Mouse (Mus musculus) limb, embryonic 15.5 days (tissue): Measurements from ENCODE around the gene Xkr7. TPM values are rescaled to one million over a fixed set of nuclear protein-coding genes. Genes with fewer than 3 reads are reported as not detected.

Source experiments
- ATAC-seq: fragments of 200-750 bp; cut with Nextera tagmentation; 2 replicates; pipeline ENCODE4 v1.8.0; 2017; ENCODE audit warnings: low read depth, moderate TSS enrichment; ENCODE audit not compliant: insufficient number of reproducible peaks, low FRiP score, low TSS enrichment
- H3K27ac ChIP-seq: fragments of 300-500 bp; sonication (generic); 2 replicates; pipeline ENCODE4 v1.5.1; 2015; ENCODE audit warnings: moderate library complexity, mild to moderate bottlenecking, inconsistent platforms
- H3K27me3 ChIP-seq: fragments of 300-500 bp; sonication (generic); 2 replicates; pipeline ENCODE4 v1.6.1; 2015; ENCODE audit warnings: inconsistent platforms
- H3K36me3 ChIP-seq: fragments of 300-500 bp; sonication (generic); 2 replicates; pipeline ENCODE4 v1.6.1; 2015; ENCODE audit warnings: inconsistent platforms
- H3K4me1 ChIP-seq: fragments of 300-500 bp; sonication (generic); 2 replicates; pipeline ENCODE4 v1.6.1; 2015; ENCODE audit warnings: inconsistent platforms
- H3K4me2 ChIP-seq: fragments of 300-500 bp; sonication (generic); 2 replicates; pipeline ENCODE4 v1.6.1; 2015; ENCODE audit warnings: mild to moderate bottlenecking, inconsistent platforms
- H3K4me3 ChIP-seq: fragments of 300-500 bp; sonication (generic); 2 replicates; pipeline ENCODE4 v1.5.1; 2015; ENCODE audit warnings: mild to moderate bottlenecking, inconsistent platforms
- H3K9ac ChIP-seq: fragments of 300-500 bp; sonication (generic); 2 replicates; pipeline ENCODE4 v1.6.1; 2015; ENCODE audit warnings: inconsistent platforms
- H3K9me3 ChIP-seq: fragments of 300-500 bp; sonication (generic); 2 replicates; pipeline ENCODE4 v1.6.1; 2016; ENCODE audit warnings: inconsistent platforms
- WGBS: fragments of 180-500 bp; shearing (Covaris S2); methylation state at CpG from one replicate; pipeline ENCODE4 v1.1.7; 2015; 5-methylcytosine and 5-hydroxymethylcytosine counted together
- polyA plus RNA-seq: library from polyadenylated mRNA; unstranded; fragments of >200 nt; fragmentation: Nextera tagmentation; extraction: Ambion mirVana; gene quantifications from 2 replicates; pipeline ENCODE4 v1.2.1, GENCODE M21; 2015

Gene Xkr7
- polyA plus RNA-seq, result not detected in 2 replicates

DNA sequence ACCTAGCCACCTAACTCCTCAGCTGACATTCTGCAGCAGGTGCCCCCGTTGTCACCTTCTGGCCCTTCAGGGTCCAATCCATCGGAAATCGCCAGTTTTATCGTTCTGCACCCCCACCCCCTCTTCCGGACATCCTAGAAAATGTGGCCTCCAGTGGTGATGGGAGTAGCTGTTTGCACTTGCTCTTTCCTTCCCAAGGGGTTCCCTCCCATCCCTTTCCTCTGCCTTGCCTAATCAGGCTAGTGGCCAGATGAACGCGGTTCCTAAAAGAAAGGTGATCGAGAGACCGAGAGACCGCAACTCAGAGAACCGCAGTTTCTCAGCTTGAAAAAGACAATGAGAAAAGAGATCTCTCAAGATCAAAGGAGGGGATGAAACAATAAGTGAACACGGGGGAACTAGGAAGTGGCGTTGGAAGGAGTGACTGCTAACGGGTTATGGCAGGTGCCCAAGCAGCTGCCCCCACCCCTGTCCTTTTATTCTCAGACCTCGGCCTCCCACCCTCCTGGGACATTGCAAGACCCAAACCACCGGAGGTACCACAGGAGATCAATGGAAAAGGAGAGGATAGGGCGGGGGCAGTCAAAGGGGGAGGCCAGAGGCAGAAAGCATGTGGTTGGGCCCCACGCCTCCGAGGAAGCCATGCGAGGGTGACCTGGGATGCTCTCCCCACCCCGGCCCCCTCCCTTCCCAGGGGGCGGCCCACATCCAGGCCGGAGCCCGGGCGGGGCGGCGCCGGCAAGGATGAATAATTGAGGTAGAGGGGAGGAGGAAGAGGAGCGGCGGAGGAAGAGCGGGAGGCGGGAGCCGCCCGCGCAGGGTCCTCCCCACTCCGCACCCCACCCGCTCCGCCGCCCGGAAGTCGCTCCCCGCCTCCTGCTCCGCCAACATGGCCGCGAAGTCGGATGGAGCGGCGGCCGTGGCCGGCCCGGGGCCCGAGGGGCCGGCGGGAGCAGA, at the start of gene Xkr7:
Xkr7 (plus strand) TSS at position 727 of the 957 bp plus-strand sequence.
- ATAC-seq, result 0 out of 2 replicates have a peak, but pooled peaks have one; percentile 19
- Histone ChIP-seq H3K36me3 (no peaks in the 10 kb centered on the region), H3K9me3 (no peaks in the 10 kb centered on the region), H3K27me3 (peaks cover 66% of the 10 kb centered on the region), H3K27ac (no peak within 1 kb of the TSS), H3K9ac (no peak within 1 kb of the TSS), H3K4me1 (peaks cover 10% of the 10 kb centered on the region), H3K4me2 (peak within 1 kb of the TSS; percentile 76), H3K4me3 (peak within 1 kb of the TSS; percentile 40)
- WGBS, result 2% methylated on average over 48 of the region's 54 CpGs

DNA sequence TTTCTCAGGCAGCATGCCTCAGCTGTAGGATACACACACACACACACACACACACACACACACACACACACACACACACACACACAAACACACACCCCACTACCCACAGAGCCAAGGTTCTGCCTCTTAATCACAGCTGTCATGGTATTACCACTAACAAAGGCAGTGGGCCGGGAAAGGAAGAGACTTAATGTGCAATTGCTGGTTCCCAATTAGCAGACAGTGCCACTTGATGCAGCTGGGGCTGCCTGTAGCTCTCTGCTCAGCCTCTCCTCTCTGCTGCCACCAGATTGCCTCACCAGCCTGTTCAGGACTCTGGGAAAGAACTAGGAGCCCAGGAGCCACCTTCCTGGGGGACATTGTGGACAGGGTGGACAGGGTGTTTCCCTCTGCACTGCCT, 46.1 kb upstream of the Xkr7 start:
- no peaks in the 10 kb centered on the region for H3K4me1 ChIP-seq
- H3K4me3 ChIP-seq, result no peak overlapping the region
- H3K36me3 ChIP-seq, result no peaks in the 10 kb centered on the region
- no peak for ATAC-seq
- WGBS, result 27% methylated on average over 1 of the region's 1 CpGs
- H3K9ac ChIP-seq, result no peak overlapping the region
- no peak overlapping the region for H3K4me2 ChIP-seq
- no peaks in the 10 kb centered on the region for H3K9me3 ChIP-seq
- no peaks in the 10 kb centered on the region for H3K27me3 ChIP-seq
- H3K27ac ChIP-seq, result no peak overlapping the region

DNA sequence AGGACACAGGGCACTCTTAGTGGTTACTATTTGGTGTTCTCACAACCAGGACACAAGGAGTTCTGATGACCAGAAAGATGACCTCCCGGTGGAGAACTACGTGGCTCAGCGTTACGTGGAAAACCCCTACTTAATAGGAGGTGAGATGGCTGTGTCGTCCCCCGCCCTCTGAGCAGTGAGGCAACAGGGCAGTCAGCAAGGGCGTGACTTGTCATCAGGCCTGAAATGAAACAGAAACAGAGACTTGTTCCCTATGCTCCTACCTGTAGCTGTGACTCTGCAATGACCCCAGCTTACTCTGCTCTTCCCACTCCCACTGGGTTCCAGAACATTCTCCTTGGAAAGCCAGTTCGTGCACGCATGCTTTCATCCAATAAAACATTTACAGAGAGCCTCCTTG, 40.1 kb upstream of the Xkr7 start:
- Histone ChIP-seq H3K36me3 (no peaks in the 10 kb centered on the region), H3K27me3 (no peaks in the 10 kb centered on the region), H3K4me2 (no peak overlapping the region), H3K9me3 (no peaks in the 10 kb centered on the region), H3K4me1 (no peaks in the 10 kb centered on the region), H3K9ac (no peak overlapping the region), H3K4me3 (no peak overlapping the region), H3K27ac (no peak overlapping the region)
- WGBS, result 74% methylated on average over 9 of the region's 9 CpGs
- ATAC-seq, result no peak

DNA sequence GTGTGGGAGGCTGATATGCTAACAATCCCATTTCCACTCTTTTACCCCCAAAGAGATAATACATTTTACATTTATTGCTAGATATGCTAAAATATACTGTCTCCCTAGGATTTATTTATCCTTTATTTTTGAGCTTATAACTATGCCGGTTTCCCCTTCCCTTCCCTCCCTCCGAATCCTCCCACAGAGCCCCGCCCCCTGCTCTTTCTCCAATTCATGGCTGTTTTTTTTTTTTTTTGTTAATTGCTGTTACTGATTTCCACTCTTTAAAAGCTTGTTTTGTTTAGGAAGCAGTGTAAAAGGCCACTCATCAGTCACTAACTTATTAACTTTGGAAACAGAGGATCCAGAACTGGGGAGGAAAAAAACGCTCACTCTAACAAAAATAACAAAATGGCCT, 34.6 kb upstream of the Xkr7 start:
- 65% methylated on average over 4 of the region's 4 CpGs for WGBS
- no peak for ATAC-seq

DNA sequence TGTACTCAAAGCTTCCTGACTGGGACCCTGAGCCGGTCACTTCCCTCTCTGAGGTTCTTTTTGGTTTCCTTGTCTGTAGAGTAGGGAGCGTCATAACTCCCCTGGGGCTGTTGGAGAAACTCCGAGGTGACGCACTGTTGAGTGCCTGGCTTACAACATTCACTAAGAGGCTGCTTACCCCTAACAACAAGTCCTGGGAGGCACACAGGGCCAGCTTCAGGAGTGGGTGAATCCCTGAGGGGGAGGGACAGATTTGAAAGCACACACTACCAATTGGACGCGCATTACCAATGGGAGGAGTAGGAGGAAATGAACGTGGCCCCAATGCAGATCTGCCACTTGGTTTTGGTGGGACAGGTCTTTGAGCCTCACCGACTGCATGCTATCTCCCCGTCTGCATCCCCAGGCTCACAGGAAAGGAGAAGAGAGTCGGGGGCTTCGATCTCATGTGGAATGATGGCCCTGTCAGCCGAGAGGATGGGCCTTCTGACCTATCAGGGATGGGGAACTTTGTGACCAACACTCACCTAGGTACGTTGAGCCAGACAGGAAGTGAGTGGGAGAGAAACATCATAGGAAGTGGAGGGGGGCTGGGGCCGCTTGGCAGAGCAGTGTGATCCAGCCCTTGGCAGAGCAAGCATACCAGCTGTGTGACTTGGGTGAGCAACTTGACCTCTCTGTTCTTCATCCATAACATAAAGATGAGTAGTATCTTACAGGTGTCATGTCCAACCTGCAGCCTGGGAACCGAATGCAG, 29.0 kb upstream of the Xkr7 start:
- Histone ChIP-seq H3K36me3 (peaks cover 15% of the 10 kb centered on the region), H3K4me1 (no peaks in the 10 kb centered on the region)
- 72% methylated on average over 15 of the region's 15 CpGs for WGBS

More for the DNA sequence above, 34.6 kb upstream of the Xkr7 start:
- H3K36me3 ChIP-seq, result no peaks in the 10 kb centered on the region
- no peaks in the 10 kb centered on the region; the same call in 1 of the 2 replicates for H3K27me3 ChIP-seq
- no peaks in the 10 kb centered on the region for H3K9me3 ChIP-seq
- no peaks in the 10 kb centered on the region for H3K4me1 ChIP-seq
- no peak overlapping the region for H3K27ac ChIP-seq
- H3K9ac ChIP-seq, result no peak overlapping the region
- no peak overlapping the region for H3K4me2 ChIP-seq
- H3K4me3 ChIP-seq, result no peak overlapping the region

DNA sequence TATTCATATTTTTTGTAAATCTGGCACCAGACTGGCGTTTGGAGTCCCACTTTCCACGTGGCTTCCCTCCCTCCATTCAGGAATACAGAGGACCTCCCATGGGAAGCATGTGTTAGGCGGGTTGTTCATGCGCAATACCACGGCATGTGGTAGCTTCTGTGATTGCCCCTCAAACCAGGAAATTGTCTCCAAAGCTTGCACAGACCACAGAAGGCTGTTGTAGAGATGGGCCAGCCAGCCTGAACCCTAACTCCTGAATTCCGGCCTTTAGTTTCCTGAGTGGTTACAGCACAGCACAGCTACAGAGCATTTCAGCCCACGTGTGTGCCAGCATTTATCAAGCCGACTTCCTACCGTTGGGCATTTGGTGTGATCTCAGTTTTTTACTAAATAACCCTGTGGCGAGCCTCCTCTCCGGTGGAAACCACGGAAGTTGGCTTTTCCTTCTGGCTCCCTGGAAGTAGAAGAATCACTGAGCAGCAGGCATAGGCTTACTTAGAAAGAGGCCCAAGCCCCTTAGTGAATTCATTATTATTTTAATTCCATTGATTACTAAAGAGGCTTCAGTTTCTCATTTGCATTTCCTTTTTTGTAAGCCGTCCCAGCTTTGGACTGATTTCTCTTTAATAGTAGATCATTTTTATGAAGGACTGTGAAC, 27.8 kb upstream of the Xkr7 start:
- H3K9me3 ChIP-seq, result no peaks in the 10 kb centered on the region
- H3K4me3 ChIP-seq, result no peak overlapping the region
- peaks cover 27% of the 10 kb centered on the region for H3K36me3 ChIP-seq
- WGBS, result 58% methylated on average over 13 of the region's 13 CpGs
- no peak for ATAC-seq
- H3K27ac ChIP-seq, result no peak overlapping the region
- H3K4me1 ChIP-seq, result no peaks in the 10 kb centered on the region
- H3K4me2 ChIP-seq, result no peak overlapping the region
- H3K27me3 ChIP-seq, result no peaks in the 10 kb centered on the region
- H3K9ac ChIP-seq, result no peak overlapping the region

More for the DNA sequence above, 29.0 kb upstream of the Xkr7 start:
- Histone ChIP-seq H3K27me3 (no peaks in the 10 kb centered on the region; the same call in 1 of the 2 replicates), H3K9ac (no peak overlapping the region), H3K27ac (no peak overlapping the region), H3K9me3 (no peaks in the 10 kb centered on the region), H3K4me3 (no peak overlapping the region), H3K4me2 (no peak overlapping the region)
- no peak for ATAC-seq

DNA sequence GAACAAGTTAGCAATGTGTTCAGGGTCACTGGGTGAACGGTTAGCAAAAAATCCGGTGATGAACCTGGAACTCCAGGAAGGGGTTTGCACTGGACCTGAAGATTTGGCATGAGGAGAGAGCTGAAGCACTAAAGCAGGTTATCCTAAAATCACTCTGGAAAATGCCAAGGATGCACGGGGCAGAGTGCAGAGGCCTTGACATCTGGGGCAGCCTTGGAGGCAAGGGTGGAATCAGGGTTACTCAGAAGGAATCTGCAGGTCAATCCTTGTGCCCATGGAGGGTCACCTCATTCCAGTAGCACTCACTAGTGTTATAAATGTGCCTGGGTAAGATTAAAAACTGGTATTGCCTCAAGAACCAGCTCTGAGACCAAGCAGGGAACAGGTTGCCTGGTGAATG, 25.7 kb upstream of the Xkr7 start:
- no peaks in the 10 kb centered on the region for H3K9me3 ChIP-seq
- peaks cover 48% of the 10 kb centered on the region for H3K36me3 ChIP-seq
- no peak for ATAC-seq
- H3K9ac ChIP-seq, result no peak overlapping the region
- H3K4me3 ChIP-seq, result no peak overlapping the region
- H3K27ac ChIP-seq, result no peak overlapping the region
- no peak overlapping the region for H3K4me2 ChIP-seq
- H3K27me3 ChIP-seq, result no peaks in the 10 kb centered on the region
- 91% methylated on average over 3 of the region's 3 CpGs for WGBS
- no peaks in the 10 kb centered on the region for H3K4me1 ChIP-seq

DNA sequence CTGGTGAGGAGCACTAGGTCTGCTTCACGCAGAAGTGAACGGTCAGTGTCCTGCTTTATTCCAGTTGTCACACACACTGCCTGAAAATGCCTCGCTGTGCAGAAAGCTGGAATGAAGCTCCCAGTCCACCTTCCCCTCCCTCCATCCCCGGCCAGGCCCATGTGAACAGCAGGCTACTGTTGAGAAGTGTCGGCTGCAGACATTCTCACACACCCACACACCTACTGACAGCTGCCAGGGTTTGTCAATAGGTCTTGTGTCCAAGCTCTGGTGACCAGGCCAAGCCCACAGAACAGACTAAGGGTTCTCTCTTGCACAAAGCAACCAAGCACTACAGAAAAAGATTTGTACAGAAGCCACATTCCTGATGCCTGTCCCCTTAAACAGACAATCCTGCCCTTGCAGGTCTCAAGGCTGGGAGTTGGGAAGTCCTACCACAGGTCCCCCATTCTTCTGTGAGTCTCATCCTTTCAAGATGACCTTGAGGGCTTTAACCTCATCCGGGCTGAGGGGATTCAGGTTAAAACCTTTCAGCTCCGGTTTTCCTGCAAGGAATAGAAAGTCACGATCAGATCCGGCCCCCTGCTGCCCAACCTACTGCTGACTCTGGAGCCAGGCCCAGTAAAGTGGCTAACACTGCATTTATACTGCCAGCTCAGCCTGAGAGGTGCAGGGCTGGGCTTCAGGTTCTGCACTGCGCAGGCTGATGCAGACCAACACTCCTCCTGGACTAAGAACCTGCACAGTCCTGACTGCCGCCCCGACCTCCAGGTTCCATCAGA, 22.3 kb upstream of the Xkr7 start:
- H3K36me3 ChIP-seq, result peaks cover 73% of the 10 kb centered on the region
- WGBS, result 90% methylated on average over 12 of the region's 12 CpGs
- ATAC-seq, result peak; percentile 70

DNA sequence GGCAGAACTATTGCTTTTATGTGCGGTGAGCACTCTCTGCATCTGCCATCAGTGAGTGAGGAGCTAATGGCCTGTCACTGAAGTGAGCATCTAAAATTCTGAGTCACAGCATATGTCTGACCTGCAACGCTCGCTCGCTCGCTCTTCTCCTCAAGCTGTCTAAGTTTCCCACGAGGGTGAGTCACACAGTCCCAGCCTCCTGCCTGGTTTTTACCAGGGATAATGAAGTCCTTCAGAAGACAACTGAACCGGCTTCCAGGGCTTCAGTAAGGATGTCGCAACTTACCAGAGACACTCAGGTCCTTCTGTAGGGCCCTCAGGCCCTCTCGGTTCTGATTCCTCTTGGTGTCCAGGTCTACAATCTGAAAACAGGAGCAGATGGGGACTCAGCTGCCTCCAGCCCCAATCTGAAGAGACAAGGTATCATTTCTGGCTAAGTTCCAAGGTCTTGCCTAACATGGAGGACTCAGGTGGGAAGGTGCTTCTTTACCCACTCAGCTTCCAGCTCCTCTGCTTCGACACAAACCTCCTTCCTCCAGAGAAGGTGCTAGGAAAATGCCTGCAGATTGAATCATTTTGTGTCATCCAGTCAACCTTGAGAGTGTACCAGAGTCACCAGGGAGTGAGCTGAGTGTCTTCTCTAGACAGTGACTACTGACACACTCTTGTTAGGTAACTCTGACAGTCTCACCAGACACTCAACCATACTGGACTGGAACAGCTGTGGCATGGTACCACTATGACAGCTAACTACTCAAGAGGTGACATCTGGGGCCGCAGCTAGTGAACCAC, 17.7 kb upstream of the Xkr7 start:
- 88% methylated on average over 11 of the region's 11 CpGs for WGBS
- H3K36me3 ChIP-seq, result peaks cover 45% of the 10 kb centered on the region
- peak overlapping the region; percentile 94 for H3K4me3 ChIP-seq
- ATAC-seq, result no peak
- H3K4me1 ChIP-seq, result peaks cover 14% of the 10 kb centered on the region
- H3K9ac ChIP-seq, result peak overlapping the region; percentile 76; the same call in 1 of the 2 replicates
- H3K4me2 ChIP-seq, result peak overlapping the region; percentile 78
- no peak overlapping the region for H3K27ac ChIP-seq
- peaks cover 14% of the 10 kb centered on the region; the same call in 1 of the 2 replicates for H3K27me3 ChIP-seq
- no peaks in the 10 kb centered on the region for H3K9me3 ChIP-seq

More for the DNA sequence above, 22.3 kb upstream of the Xkr7 start:
- Histone ChIP-seq H3K4me3 (no peak overlapping the region), H3K27me3 (no peaks in the 10 kb centered on the region), H3K27ac (no peak overlapping the region), H3K4me1 (peaks cover 7% of the 10 kb centered on the region), H3K9me3 (no peaks in the 10 kb centered on the region), H3K9ac (no peak overlapping the region), H3K4me2 (no peak overlapping the region)

DNA sequence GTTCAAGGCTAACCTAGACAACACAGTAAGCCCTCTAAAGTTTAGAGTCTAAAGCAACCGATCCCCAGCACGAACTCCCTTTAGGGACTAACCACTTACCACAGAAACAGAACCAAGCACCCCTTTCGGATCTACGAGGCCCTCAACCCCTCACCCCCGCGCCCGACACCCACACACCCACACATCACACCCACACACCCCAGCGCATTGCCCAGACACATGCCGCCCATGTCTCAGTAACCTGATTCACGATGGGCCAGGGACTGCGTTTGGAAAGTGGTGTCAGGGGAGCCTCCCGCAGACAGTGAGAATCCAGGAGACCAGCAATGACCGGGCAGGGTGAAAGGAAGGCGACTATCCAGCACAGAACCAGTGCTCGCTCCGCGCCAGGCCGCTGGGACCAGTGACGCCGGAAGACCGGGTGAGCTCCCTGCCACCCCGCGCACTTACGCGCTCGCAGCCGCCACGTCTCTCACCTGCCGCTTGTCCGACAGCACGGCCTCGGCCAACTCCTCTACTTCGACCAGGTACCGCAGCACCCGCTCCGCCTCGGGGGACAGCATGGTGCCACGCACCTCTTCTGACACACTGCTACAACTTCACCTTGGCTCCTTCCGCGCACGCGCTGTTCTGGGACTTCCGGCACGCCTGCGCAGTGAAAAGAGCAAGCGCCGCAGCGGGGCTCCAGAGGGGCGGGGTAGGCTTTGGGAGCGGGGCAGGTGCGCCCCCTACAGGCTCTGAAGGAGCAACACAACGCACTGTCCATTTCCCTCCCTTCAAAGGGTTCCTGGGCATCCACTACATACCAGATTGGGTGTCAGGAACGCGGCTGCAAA, 16.7 kb upstream of the Xkr7 start, which contains the start of gene Pdrg1:
Pdrg1 (minus strand) TSS at position 670 of the 836 bp plus-strand sequence.
- whole genome bisulfite sequencing, result under 1% methylated on average over 54 of the region's 54 CpGs
- Histone ChIP-seq H3K27ac (0 out of 2 replicates have a peak within 1 kb of the TSS, but pooled peaks have one; percentile 17), H3K9me3 (no peaks in the 10 kb centered on the region), H3K4me2 (peak within 1 kb of the TSS; percentile 78), H3K36me3 (peaks cover 34% of the 10 kb centered on the region), H3K27me3 (peaks cover 14% of the 10 kb centered on the region; the same call in 1 of the 2 replicates), H3K4me3 (peak within 1 kb of the TSS; percentile 94), H3K4me1 (peaks cover 14% of the 10 kb centered on the region), H3K9ac (peak within 1 kb of the TSS; percentile 76)
- ATAC-seq, result peak; percentile 87
